ENCODE assay signal across 22 mouse cellular contexts in genomic region chr3:90284150-90284549, GRCm38 (mm10). TPM values are rescaled to one million over a fixed set of nuclear protein-coding genes. Genes with fewer than 3 reads are reported as not detected.
A peak's percentile ranks its signal among the peaks of the same experiment; 100 is the strongest.
DNase-seq lines count a peak whose midpoint lies in the region; ATAC-seq and TF ChIP-seq lines count a peak whose summit lies in the region.
"Had no signal": no experiment of that assay in that cellular context is flagged by ENCODE, and none has a peak within 500 bp of the region (broad histone marks: within the 10 kb centered on the region; RNA-seq: fewer than 3 reads in every experiment).

No protein-coding gene starts in this region.

- DNase-seq in heart, embryonic 10.5 days (ENCODE audit: low spot score) = peak; percentile 54
- DNase-seq in left cerebral cortex, adult 2 months (ENCODE audit: extremely low spot score in 1 of 2, low spot score in 2 of 2) = no peak
- no peak for DNase-seq in left cerebral cortex, postnatal 4 days
- DNase-seq in CH12.LX (ENCODE audit: extremely low read depth) = no peak
- DNase-seq in MEL (ENCODE audit: low read depth, low spot score) = peak; percentile 36
- DNase-seq in retina, embryonic 14.5 days (ENCODE audit: low spot score) = no peak
- DNase-seq: adrenal gland, postnatal 10 days; cerebellum, adult 11-12 months; cerebellum, adult 9-10 months; cerebellum, postnatal 36 days; gastrocnemius, postnatal 25 days had no signal

- WGBS in heart, embryonic 10.5 days = 93% methylated on average over 2 of the region's 2 CpGs
- 92% methylated on average over 2 of the region's 2 CpGs for WGBS in heart, embryonic 11.5 days (ENCODE audit: insufficient replicate concordance)

- H3K79me2 ChIP-seq in CH12.LX (replicated peaks; ENCODE audit: control insufficient read depth, extremely low read depth, insufficient read depth, poor library complexity, severe bottlenecking) (no peaks in the 10 kb centered on the region), MEL (ENCODE audit: control insufficient read depth, insufficient read depth, low read length, poor library complexity) (no peaks in the 10 kb centered on the region)

- H3K27me3 ChIP-seq in heart, embryonic 10.5 days (ENCODE audit: insufficient read depth, poor library complexity, severe bottlenecking) = no peaks in the 10 kb centered on the region
- no peaks in the 10 kb centered on the region for H3K27me3 ChIP-seq in heart, embryonic 11.5 days (ENCODE audit: control insufficient read depth, insufficient read depth, low read length)
- no peaks in the 10 kb centered on the region for H3K27me3 ChIP-seq in CH12.LX (replicated peaks)
- no peaks in the 10 kb centered on the region for H3K27me3 ChIP-seq in MEL (ENCODE audit: control insufficient read depth in 1 of 2, insufficient read depth in 2 of 2, low read length in 2 of 2)
- H3K27me3 ChIP-seq: embryonic facial prominence, embryonic 13.5 days; forebrain, embryonic 12.5 days; heart, embryonic 12.5 days; hindbrain, embryonic 12.5 days had no signal

- H3K4me3 ChIP-seq in heart, embryonic 10.5 days = no peak overlapping the region
- H3K4me3 ChIP-seq in heart, embryonic 11.5 days (ENCODE audit: low read depth, low read length) = no peak overlapping the region
- no peak overlapping the region for H3K4me3 ChIP-seq in left cerebral cortex, adult 2 months
- H3K4me3 ChIP-seq in CH12.LX (replicated peaks in 1 of 3; ENCODE audit: low read depth in 2 of 3, low read length in 2 of 3, poor library complexity in 1 of 3) = no peak overlapping the region
- no peak overlapping the region for H3K4me3 ChIP-seq in MEL (ENCODE audit: control insufficient read depth in 1 of 2, insufficient read depth in 1 of 2, low read depth in 2 of 2, low read length in 2 of 2)
- H3K4me3 ChIP-seq: embryonic facial prominence, embryonic 13.5 days; forebrain, embryonic 12.5 days; heart, embryonic 12.5 days; hindbrain, embryonic 12.5 days had no signal

- TF ChIP-seq POLR2A in CH12.LX (IDR thresholded peaks at IDR 0.05; ENCODE audit: low read depth, low read length) (peak; percentile 23; the same call in 1 of the 2 replicates), MEL (IDR thresholded peaks at IDR 0.05; ENCODE audit: control insufficient read depth in 1 of 2, insufficient read depth in 1 of 2, low read depth in 1 of 2, low read length in 2 of 2, poor library complexity in 1 of 2) (no peak)

- TF ChIP-seq RAD21 in CH12.LX (IDR thresholded peaks at IDR 0.05; ENCODE audit: low read depth, low read length) (no peak), MEL (IDR thresholded peaks at IDR 0.05; ENCODE audit: low read depth, low read length) (peak; percentile 27)

- dilution Hi-C loops in CH12.LX (cut with MboI; ENCODE audit: extremely low pct_ligation_motif_present, extremely low pct_unique_long_range_greater_than_20kb, low sequenced_read_pairs) = no loop called here

- no peaks in the 10 kb centered on the region for H3K4me1 ChIP-seq in heart, embryonic 10.5 days
- no peaks in the 10 kb centered on the region for H3K4me1 ChIP-seq in heart, embryonic 11.5 days (ENCODE audit: control insufficient read depth, insufficient read depth, low read length)
- H3K4me1 ChIP-seq in CH12.LX (ENCODE audit: control insufficient read depth in 1 of 2, insufficient read depth in 2 of 2) (peaks cover 0 to 4% of the 10 kb centered on the region in 2 experiments; a peak in 1 of 4 replicates), MEL (ENCODE audit: control insufficient read depth in 1 of 2, insufficient read depth in 2 of 2, low read length in 2 of 2) (no peaks in the 10 kb centered on the region)
- H3K4me1 ChIP-seq: embryonic facial prominence, embryonic 13.5 days; forebrain, embryonic 12.5 days; heart, embryonic 12.5 days; hindbrain, embryonic 12.5 days had no signal

- no peak overlapping the region for H3K9ac ChIP-seq in heart, embryonic 11.5 days (ENCODE audit: low read depth, low read length)
- H3K9ac ChIP-seq in CH12.LX (ENCODE audit: insufficient read depth, low read depth) = no peak overlapping the region
- H3K9ac ChIP-seq in MEL (ENCODE audit: control insufficient read depth, low read depth, low read length, poor library complexity, severe bottlenecking) = no peak overlapping the region
- H3K9ac ChIP-seq: embryonic facial prominence, embryonic 13.5 days; forebrain, embryonic 12.5 days; heart, embryonic 12.5 days; hindbrain, embryonic 12.5 days had no signal

- intact Hi-C loops in left cerebral cortex, adult 2 months (cut with DNase I) = no loop called here
- intact Hi-C loops in left cerebral cortex, postnatal 4 days (cut with DNase I) = no loop called here

- H3K27ac ChIP-seq in heart, embryonic 10.5 days = no peak overlapping the region
- H3K27ac ChIP-seq in heart, embryonic 11.5 days (ENCODE audit: low read depth, low read length) = no peak overlapping the region
- H3K27ac ChIP-seq in left cerebral cortex, adult 2 months = no peak overlapping the region
- no peak overlapping the region for H3K27ac ChIP-seq in CH12.LX (ENCODE audit: insufficient read depth, low read depth)
- H3K27ac ChIP-seq in MEL (ENCODE audit: control insufficient read depth, low read depth, low read length) = no peak overlapping the region
- H3K27ac ChIP-seq: embryonic facial prominence, embryonic 13.5 days; forebrain, embryonic 12.5 days; hindbrain, embryonic 12.5 days had no signal

- no peaks in the 10 kb centered on the region for H3K9me3 ChIP-seq in heart, embryonic 10.5 days
- H3K9me3 ChIP-seq in heart, embryonic 11.5 days (replicated peaks; ENCODE audit: control insufficient read depth, low read length) = no peaks in the 10 kb centered on the region
- H3K9me3 ChIP-seq in CH12.LX (replicated peaks; ENCODE audit: low read length) (no peaks in the 10 kb centered on the region), MEL (replicated peaks; ENCODE audit: insufficient read depth, low read length) (no peaks in the 10 kb centered on the region)
- H3K9me3 ChIP-seq: embryonic facial prominence, embryonic 13.5 days; forebrain, embryonic 12.5 days; G1E; heart, embryonic 12.5 days; hindbrain, embryonic 12.5 days had no signal

- H3K4me2 ChIP-seq in heart, embryonic 11.5 days = no peak overlapping the region
- no peak overlapping the region for H3K4me2 ChIP-seq in CH12.LX (ENCODE audit: insufficient read depth, low read depth, poor library complexity, severe bottlenecking)
- H3K4me2 ChIP-seq: embryonic facial prominence, embryonic 13.5 days; forebrain, embryonic 12.5 days; heart, embryonic 12.5 days; hindbrain, embryonic 12.5 days had no signal

- peaks cover 18% of the 10 kb centered on the region for H3K36me3 ChIP-seq in heart, embryonic 10.5 days
- H3K36me3 ChIP-seq in heart, embryonic 11.5 days (ENCODE audit: control insufficient read depth, insufficient read depth, low read length) = peaks cover 11% of the 10 kb centered on the region
- peaks cover 21 to 41% of the 10 kb centered on the region in 2 experiments for H3K36me3 ChIP-seq in CH12.LX (replicated peaks in 1 of 2; ENCODE audit: control insufficient read depth in 1 of 2, insufficient read depth in 1 of 2, low read length in 1 of 2)
- H3K36me3 ChIP-seq in MEL (ENCODE audit: control insufficient read depth in 1 of 2, insufficient read depth in 2 of 2, low read length in 2 of 2) = peaks cover 0 to 6% of the 10 kb centered on the region in 2 experiments; a peak in 1 of 4 replicates

- ATAC-seq in heart, embryonic 11.5 days (replicated peaks; ENCODE audit: insufficient number of reproducible peaks, low FRiP score, low TSS enrichment) = no peak
- ATAC-seq: forebrain, embryonic 16.5 days; hindbrain, embryonic 16.5 days; inflammation-experienced regulatory T-cells, adult 6 months had no signal

- in situ Hi-C loops in CH12.LX (cut with MboI; ENCODE audit: low pct_ligation_motif_present, low pct_unique_long_range_greater_than_20kb, low sequenced_read_pairs) = no loop called here

- peak; percentile 17 for TF ChIP-seq CTCF in left cerebral cortex, adult 2 months (IDR thresholded peaks at IDR 0.05)
- TF ChIP-seq CTCF in CH12.LX (conservative IDR thresholded peaks at IDR 0.05 in 1 of 2, IDR thresholded peaks at IDR 0.05 in 1 of 2; ENCODE audit: low read depth in 2 of 2, low read length in 2 of 2) = peak in 1 of 2 experiments; percentile 21; a peak in 2 of 4 replicates
- peak; percentile 7 to 55 (median 29); a peak in 3 of 6 replicates for TF ChIP-seq CTCF in MEL (IDR thresholded peaks at IDR 0.05 in 2 of 3, conservative IDR thresholded peaks at IDR 0.05 in 1 of 3; ENCODE audit: control insufficient read depth in 1 of 3, insufficient read depth in 1 of 3, low read depth in 2 of 3, low read length in 3 of 3, poor library complexity in 1 of 3, severe bottlenecking in 1 of 3)

- TF ChIP-seq EP300 in CH12.LX (IDR thresholded peaks at IDR 0.05; ENCODE audit: low read length) (no peak), MEL (IDR thresholded peaks at IDR 0.05; ENCODE audit: low read depth in 1 of 2, low read length in 2 of 2) (no peak)

RNA-seq across cellular contexts. Expression of gene Gatad2b, which starts 8.8 kb away (rescaled TPM):
- 10.6 and 11.8 TPM in 2 replicates for polyA plus RNA-seq in heart, embryonic 10.5 days (2016; fragmentation: Nextera tagmentation; extraction: Ambion mirVana)
- polyA plus RNA-seq in heart, embryonic 11.5 days (2014; fragmentation: Nextera tagmentation; extraction: Ambion mirVana) = 8.4 and 14.3 TPM in 2 replicates
- 100 to 1,000 TPM in 1 of 2 experiments, 10 to 100 TPM in 1; 93.5 to 103 TPM for total RNA-seq in left cerebral cortex, adult 2 months (2021)
- 100 to 1,000 TPM; 101 to 117 TPM for total RNA-seq in left cerebral cortex, postnatal 4 days (2021)
- total RNA-seq in CH12.LX (2012; rRNA removed) (8.9 and 10.0 TPM in 2 replicates), CH12.LX (2014; rRNA removed) (6.4 and 8.4 TPM in 2 replicates), MEL (2012; rRNA removed) (9.1 and 12.3 TPM in 2 replicates)
- polyA plus RNA-seq in CH12.LX (2012; ENCODE audit: insufficient read length, low read depth) (20.6 and 22.6 TPM in 2 replicates), MEL (2012; ENCODE audit: insufficient read depth in 1 of 2, insufficient read length in 2 of 2, low read depth in 1 of 2, low replicate concordance in 2 of 2, missing spikeins in 1 of 2) (10 to 100 TPM in 1 of 2 experiments, not detected in 1; 37.6 TPM)

RNA-seq across cellular contexts. Expression of gene Dennd4b, which starts 19.2 kb away (rescaled TPM):
- 4.6 and 7.0 TPM in 2 replicates for polyA plus RNA-seq in heart, embryonic 10.5 days (2016; fragmentation: Nextera tagmentation; extraction: Ambion mirVana)
- 4.1 and 4.4 TPM in 2 replicates for polyA plus RNA-seq in heart, embryonic 11.5 days (2014; fragmentation: Nextera tagmentation; extraction: Ambion mirVana)
- 10 to 100 TPM; 35.0 to 36.7 TPM for total RNA-seq in left cerebral cortex, adult 2 months (2021)
- 10 to 100 TPM; 29.8 to 29.9 TPM for total RNA-seq in left cerebral cortex, postnatal 4 days (2021)
- total RNA-seq in CH12.LX (2012; rRNA removed) (27.8 and 28.1 TPM in 2 replicates), CH12.LX (2014; rRNA removed) (9.4 and 9.8 TPM in 2 replicates), MEL (2012; rRNA removed) (10.3 and 11.6 TPM in 2 replicates)
- polyA plus RNA-seq in CH12.LX (2012; ENCODE audit: insufficient read length, low read depth) (34.4 and 45.3 TPM in 2 replicates), MEL (2012; ENCODE audit: insufficient read depth in 1 of 2, insufficient read length in 2 of 2, low read depth in 1 of 2, low replicate concordance in 2 of 2, missing spikeins in 1 of 2) (10 to 100 TPM in 1 of 2 experiments, not detected in 1; 27.1 TPM)

RNA-seq across cellular contexts. Expression of gene Crtc2, which starts 30.2 kb away (rescaled TPM):
- 14.4 and 21.6 TPM in 2 replicates for polyA plus RNA-seq in heart, embryonic 10.5 days (2016; fragmentation: Nextera tagmentation; extraction: Ambion mirVana)
- 7.5 and 11.6 TPM in 2 replicates for polyA plus RNA-seq in heart, embryonic 11.5 days (2014; fragmentation: Nextera tagmentation; extraction: Ambion mirVana)
- total RNA-seq in left cerebral cortex, adult 2 months (2021) = 10 to 100 TPM; 39.5 to 43.6 TPM
- 10 to 100 TPM; 29.6 to 31.4 TPM for total RNA-seq in left cerebral cortex, postnatal 4 days (2021)
- total RNA-seq in CH12.LX (2012; rRNA removed) (13.5 and 14.1 TPM in 2 replicates), CH12.LX (2014; rRNA removed) (5.4 and 6.1 TPM in 2 replicates), MEL (2012; rRNA removed) (7.1 and 7.6 TPM in 2 replicates)
- polyA plus RNA-seq in CH12.LX (2012; ENCODE audit: insufficient read length, low read depth) (62.1 and 69.8 TPM in 2 replicates), MEL (2012; ENCODE audit: insufficient read depth in 1 of 2, insufficient read length in 2 of 2, low read depth in 1 of 2, low replicate concordance in 2 of 2, missing spikeins in 1 of 2) (10 to 100 TPM in 1 of 2 experiments, not detected in 1; 66.9 TPM)

RNA-seq across cellular contexts. Expression of gene Slc39a1, which starts 36.2 kb away (rescaled TPM):
- 51.3 and 79.6 TPM in 2 replicates for polyA plus RNA-seq in heart, embryonic 10.5 days (2016; fragmentation: Nextera tagmentation; extraction: Ambion mirVana)
- polyA plus RNA-seq in heart, embryonic 11.5 days (2014; fragmentation: Nextera tagmentation; extraction: Ambion mirVana) = 74.0 and 80.8 TPM in 2 replicates
- 10 to 100 TPM; 38.8 to 43.0 TPM for total RNA-seq in left cerebral cortex, adult 2 months (2021)
- 10 to 100 TPM; 41.2 TPM for total RNA-seq in left cerebral cortex, postnatal 4 days (2021)
- 42.2 and 44.4 TPM in 2 replicates for total RNA-seq in CH12.LX (2012; rRNA removed)
- 22.9 and 23.8 TPM in 2 replicates for total RNA-seq in CH12.LX (2014; rRNA removed)
- 40.4 and 40.7 TPM in 2 replicates for polyA plus RNA-seq in CH12.LX (2012; ENCODE audit: insufficient read length, low read depth)
- 47.2 and 58.5 TPM in 2 replicates for total RNA-seq in MEL (2012; rRNA removed)
- 10 to 100 TPM; 61.7 to 80.5 TPM for polyA plus RNA-seq in MEL (2012; ENCODE audit: insufficient read depth in 1 of 2, insufficient read length in 2 of 2, low read depth in 1 of 2, low replicate concordance in 2 of 2, missing spikeins in 1 of 2)

RNA-seq across cellular contexts. Expression of gene Creb3l4, which starts 40.8 kb away (rescaled TPM):
- polyA plus RNA-seq in heart, embryonic 10.5 days (2016; fragmentation: Nextera tagmentation; extraction: Ambion mirVana) = 2.1 and 2.2 TPM in 2 replicates
- polyA plus RNA-seq in heart, embryonic 11.5 days (2014; fragmentation: Nextera tagmentation; extraction: Ambion mirVana) = 2.3 and 2.6 TPM in 2 replicates
- under 1 TPM; 0.42 to 0.50 TPM for total RNA-seq in left cerebral cortex, adult 2 months (2021)
- total RNA-seq in left cerebral cortex, postnatal 4 days (2021) = under 1 TPM; 0.24 to 0.28 TPM
- 0.25 and 0.89 TPM in 2 replicates for total RNA-seq in CH12.LX (2012; rRNA removed)
- 0.21 and 0.72 TPM in 2 replicates for total RNA-seq in CH12.LX (2014; rRNA removed)
- polyA plus RNA-seq in CH12.LX (2012; ENCODE audit: insufficient read length, low read depth) = 0.59 and 0.70 TPM in 2 replicates
- 0.08 TPM in 1 of 2 replicates, not detected in the other for total RNA-seq in MEL (2012; rRNA removed)
- under 1 TPM in 1 of 2 experiments, not detected in 1; 0.07 TPM for polyA plus RNA-seq in MEL (2012; ENCODE audit: insufficient read depth in 1 of 2, insufficient read length in 2 of 2, low read depth in 1 of 2, low replicate concordance in 2 of 2, missing spikeins in 1 of 2)
- total RNA-seq: granulocyte monocyte progenitor cell, adult 5-6 weeks; heart, postnatal 25 days had no signal
- polyA plus RNA-seq: G1E; inflammation-experienced regulatory T-cells, adult 6 months had no signal

Comparison
In these comparisons a context has a peak if more than half of its experiments do, and no peak if none do; other contexts are left out.
1. DNase-seq: peak in heart, embryonic 10.5 days (single experiment) and MEL (single experiment); none in left cerebral cortex, adult 2 months (0 of 2), left cerebral cortex, postnatal 4 days (single experiment), CH12.LX (single experiment) and retina, embryonic 14.5 days (single experiment).